Mouse (Mus musculus): ENCODE data around the gene Arf3.

The Arf3 gene

GRCm38 (mm10) chr15:98791771-98792170 is 28.8 kb upstream of the Arf3 start:
- ATAC-seq (ENCODE audit: insufficient number of reproducible peaks, low FRiP score, low TSS enrichment), result no peak

GRCm38 (mm10) chr15:98791221-98791620 is 28.2 kb upstream of the Arf3 start:
- ATAC-seq (ENCODE audit: insufficient number of reproducible peaks, low FRiP score, low TSS enrichment), result no peak

- ATAC-seq (ENCODE audit: insufficient number of reproducible peaks, low FRiP score, low TSS enrichment), result no peak
Observed at GRCm38 (mm10) chr15:98790761-98791160, 27.7 kb upstream of the Arf3 start.

- ATAC-seq (ENCODE audit: insufficient number of reproducible peaks, low FRiP score, low TSS enrichment), result no peak
Observed at GRCm38 (mm10) chr15:98789661-98790535, 26.9 kb upstream of the Arf3 start, which contains the start of gene Wnt1. Gene Wnt1, plus strand, starts transcription at chr15:98789857.

GRCm38 (mm10) chr15:98788972-98789660 is 26.1 kb upstream of the Arf3 start:
- ATAC-seq (ENCODE audit: insufficient number of reproducible peaks, low FRiP score, low TSS enrichment), result no peak

- ATAC-seq (ENCODE audit: insufficient number of reproducible peaks, low FRiP score, low TSS enrichment), result no peak
Observed at GRCm38 (mm10) chr15:98787930-98788329, 24.9 kb upstream of the Arf3 start.

GRCm38 (mm10) chr15:98785744-98786143 is 22.7 kb upstream of the Arf3 start:
- ATAC-seq (ENCODE audit: insufficient number of reproducible peaks, low FRiP score, low TSS enrichment), result no peak

- ATAC-seq (ENCODE audit: insufficient number of reproducible peaks, low FRiP score, low TSS enrichment), result no peak
Observed at GRCm38 (mm10) chr15:98781166-98781565, 18.2 kb upstream of the Arf3 start.

GRCm38 (mm10) chr15:98780573-98780972 is 17.6 kb upstream of the Arf3 start:
- no peak for ATAC-seq (ENCODE audit: insufficient number of reproducible peaks, low FRiP score, low TSS enrichment)

GRCm38 (mm10) chr15:98780075-98780474 is 17.1 kb upstream of the Arf3 start:
- ATAC-seq (ENCODE audit: insufficient number of reproducible peaks, low FRiP score, low TSS enrichment), result no peak

- ATAC-seq (ENCODE audit: insufficient number of reproducible peaks, low FRiP score, low TSS enrichment), result no peak
Observed at GRCm38 (mm10) chr15:98778806-98779205, 15.8 kb upstream of the Arf3 start.

- no peak for ATAC-seq (ENCODE audit: insufficient number of reproducible peaks, low FRiP score, low TSS enrichment)
Observed at GRCm38 (mm10) chr15:98778191-98778770, 15.3 kb upstream of the Arf3 start.

- no peak for ATAC-seq (ENCODE audit: insufficient number of reproducible peaks, low FRiP score, low TSS enrichment)
Observed at GRCm38 (mm10) chr15:98777762-98778161, 14.7 kb upstream of the Arf3 start, which contains the start of gene Wnt10b. Gene Wnt10b, minus strand, starts transcription at chr15:98778150.

- no peak for ATAC-seq (ENCODE audit: insufficient number of reproducible peaks, low FRiP score, low TSS enrichment)
Observed at GRCm38 (mm10) chr15:98777005-98777616, 14.1 kb upstream of the Arf3 start.

GRCm38 (mm10) chr15:98776280-98777004 is 13.4 kb upstream of the Arf3 start:
- ATAC-seq (ENCODE audit: insufficient number of reproducible peaks, low FRiP score, low TSS enrichment), result no peak

GRCm38 (mm10) chr15:98775533-98775932 is 12.5 kb upstream of the Arf3 start:
- no peak for ATAC-seq (ENCODE audit: insufficient number of reproducible peaks, low FRiP score, low TSS enrichment)

- no peak for ATAC-seq (ENCODE audit: insufficient number of reproducible peaks, low FRiP score, low TSS enrichment)
Observed at GRCm38 (mm10) chr15:98774096-98774495, 11.1 kb upstream of the Arf3 start.

- ATAC-seq (ENCODE audit: insufficient number of reproducible peaks, low FRiP score, low TSS enrichment), result no peak
Observed at GRCm38 (mm10) chr15:98772511-98773211, 9.6 kb upstream of the Arf3 start.

- no peak for ATAC-seq (ENCODE audit: insufficient number of reproducible peaks, low FRiP score, low TSS enrichment)
Observed at GRCm38 (mm10) chr15:98771813-98772425, 8.9 kb upstream of the Arf3 start.

Data from cerebellum, adult (tissue).